Mouse (Mus musculus): Measurements from ENCODE around the gene Ext2. TPM values are rescaled to one million over a fixed set of nuclear protein-coding genes. Genes with fewer than 3 reads are reported as not detected.

Gene Ext2
- total RNA-seq (2021): 78.2 and 90.1 TPM in 2 replicates
- long read RNA-seq, experiment 1, transcript Ext2-201 (14 exons, 2,871 nt): major isoform, 108 of 158 reads
- long read RNA-seq, experiment 1, partial matches to known transcripts: 21 of 158 reads
- long read RNA-seq, experiment 1, other reads (novel, unspliced or antisense): 29 of 158 reads
- long read RNA-seq, experiment 2, transcript Ext2-201 (14 exons, 2,871 nt): major isoform, 54 of 76 reads
- long read RNA-seq, experiment 2, partial matches to known transcripts: 13 of 76 reads
- long read RNA-seq, experiment 2, other reads (novel, unspliced or antisense): 9 of 76 reads

DNA sequence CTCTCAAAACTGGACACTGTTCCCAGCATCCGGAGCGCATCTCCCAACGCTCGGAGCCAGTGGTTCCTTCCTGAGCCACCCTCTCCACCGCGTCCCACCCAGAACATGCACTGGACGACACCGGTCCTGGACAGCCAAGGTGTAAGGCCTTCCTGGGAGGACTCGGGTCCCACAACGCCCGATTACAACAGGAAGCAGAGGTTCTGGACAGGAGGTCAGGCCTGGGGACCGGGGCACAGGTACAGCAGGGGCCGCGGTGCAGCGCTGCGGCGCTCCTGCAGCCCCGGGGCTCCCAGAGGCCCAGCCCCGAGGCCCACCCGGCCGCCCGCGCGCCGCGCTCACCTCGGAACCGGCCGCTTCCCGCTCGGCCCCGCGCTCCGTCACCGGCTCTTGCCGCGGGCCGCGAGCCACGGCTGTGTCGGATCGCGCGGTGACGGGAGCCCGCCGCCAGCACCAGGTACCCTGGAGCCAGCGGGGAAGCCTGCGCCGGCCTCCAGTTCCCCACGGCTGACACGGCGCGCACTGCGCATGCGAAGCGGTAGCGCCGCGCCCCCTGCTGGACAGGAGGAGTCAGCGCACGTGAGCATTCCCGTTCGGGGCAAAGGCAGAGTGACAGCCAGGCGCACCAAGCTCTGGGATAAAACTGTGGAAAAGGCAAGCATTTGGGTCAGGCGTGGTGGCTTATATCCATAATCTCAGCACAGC lies at the start of gene Ext2:
TSS of gene Ext2 (minus strand) at position 524 of the 705 bp plus-strand sequence.
- peak; percentile 95 for DNase-seq

DNA sequence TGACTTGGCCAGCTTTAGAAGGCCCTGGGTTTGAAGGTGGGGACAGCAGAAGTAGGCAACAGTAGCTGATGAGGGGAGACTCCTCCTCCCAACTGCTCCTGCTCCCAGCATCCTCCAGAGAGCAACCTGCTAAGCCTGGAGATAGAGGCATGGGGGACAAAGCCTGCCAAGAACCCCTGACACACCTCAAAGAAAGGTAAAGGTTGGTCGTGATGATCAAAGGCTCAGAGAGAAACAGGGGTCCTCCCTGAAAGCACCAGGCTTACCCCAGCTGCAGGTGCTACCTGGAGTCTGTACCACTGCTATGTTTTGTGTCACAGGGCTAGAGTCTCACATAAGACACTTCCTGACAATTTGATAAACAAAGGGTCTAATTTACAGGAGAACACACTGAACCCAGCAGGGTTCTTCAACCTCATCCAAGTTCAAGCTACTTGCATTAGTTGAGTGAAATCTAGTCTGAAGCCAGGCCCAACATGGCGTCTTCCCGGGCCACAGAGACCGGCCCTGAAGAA lies 49.1 kb upstream of the Ext2 start:
- DNase-seq: no peak

GRCm38 (mm10) chr2:93870842-93871241 lies 48.5 kb upstream of the Ext2 start:
- DNase-seq: peak; percentile 90

GRCm38 (mm10) chr2:93869107-93869600 lies 46.8 kb upstream of the Ext2 start, which contains the start of gene Accsl:
Accsl (minus strand) TSS chr2:93869157.
- DNase-seq: no peak

- no peak for DNase-seq
These were observed 46.2 kb upstream of the Ext2 start for GRCm38 (mm10) chr2:93868566-93868965.

GRCm38 (mm10) chr2:93863229-93863628 lies 40.9 kb upstream of the Ext2 start:
- no peak for DNase-seq

DNA sequence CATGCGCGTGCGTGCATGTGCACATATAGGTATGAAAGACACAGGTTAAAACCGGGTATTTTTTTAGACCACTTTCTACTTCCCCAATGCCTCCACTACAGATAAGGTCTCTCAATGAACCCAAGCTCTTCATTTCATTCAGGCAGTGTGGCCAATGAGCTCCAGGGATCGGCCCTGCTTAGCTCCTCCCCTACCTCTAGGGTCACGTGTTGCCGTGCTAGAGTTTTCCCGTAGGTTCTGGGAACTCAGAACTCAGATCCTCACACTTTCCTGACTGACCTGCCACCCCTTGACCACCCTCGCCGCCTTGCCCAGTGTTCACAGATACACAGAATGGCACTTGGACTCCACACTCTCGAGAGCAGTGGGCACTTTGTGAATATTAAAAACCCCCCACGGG lies 36.5 kb upstream of the Ext2 start:
- no peak for DNase-seq

DNA sequence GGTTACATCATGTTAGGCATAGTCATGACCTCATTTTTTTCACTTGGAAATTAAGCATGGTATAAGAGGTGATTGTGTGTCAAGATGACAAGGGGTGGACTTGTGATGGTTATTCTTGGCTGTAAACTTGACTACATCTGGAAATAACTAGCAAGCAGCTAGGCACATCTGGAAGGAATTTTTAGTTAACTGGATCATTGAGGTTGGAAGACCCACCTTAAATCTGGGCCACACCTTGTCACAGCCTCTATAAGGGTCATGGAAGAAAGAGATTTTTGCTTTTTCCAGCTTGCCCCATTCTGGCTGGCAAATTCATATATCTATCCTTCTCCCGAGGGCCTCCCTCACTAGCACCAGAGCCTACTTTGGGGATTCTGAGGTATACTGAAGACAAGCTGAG lies 28.9 kb upstream of the Ext2 start:
- DNase-seq: no peak

DNA sequence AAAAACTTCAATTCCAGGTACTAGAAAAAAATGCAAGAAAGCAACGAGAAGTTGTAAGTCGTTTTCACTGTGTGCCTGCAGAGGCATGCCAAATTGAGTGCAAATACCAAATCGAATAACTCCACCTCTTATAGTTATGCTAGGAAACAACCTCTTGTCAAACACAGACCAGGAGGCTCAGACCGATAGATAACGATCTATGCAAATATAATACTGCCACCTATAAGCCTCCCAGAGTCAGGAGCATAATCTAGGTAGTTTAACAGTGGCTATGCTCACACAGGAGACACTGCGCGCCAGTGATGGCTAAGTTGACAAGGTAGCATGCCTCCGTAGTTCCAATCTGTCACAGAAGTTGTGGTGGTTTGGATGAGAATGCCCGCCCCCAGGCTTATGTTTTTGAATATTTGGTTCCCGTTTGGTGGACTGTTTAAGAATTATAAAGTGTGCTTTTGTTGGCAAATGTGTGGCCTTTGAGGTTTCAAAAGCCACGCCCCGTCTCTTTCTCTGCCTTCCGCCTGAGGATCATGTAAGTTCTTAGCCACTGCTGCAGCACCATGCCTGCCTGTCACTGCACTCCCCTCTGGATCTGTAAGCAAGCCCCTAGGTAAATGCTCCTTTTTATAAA lies 28.1 kb upstream of the Ext2 start:
- no peak for DNase-seq

DNA sequence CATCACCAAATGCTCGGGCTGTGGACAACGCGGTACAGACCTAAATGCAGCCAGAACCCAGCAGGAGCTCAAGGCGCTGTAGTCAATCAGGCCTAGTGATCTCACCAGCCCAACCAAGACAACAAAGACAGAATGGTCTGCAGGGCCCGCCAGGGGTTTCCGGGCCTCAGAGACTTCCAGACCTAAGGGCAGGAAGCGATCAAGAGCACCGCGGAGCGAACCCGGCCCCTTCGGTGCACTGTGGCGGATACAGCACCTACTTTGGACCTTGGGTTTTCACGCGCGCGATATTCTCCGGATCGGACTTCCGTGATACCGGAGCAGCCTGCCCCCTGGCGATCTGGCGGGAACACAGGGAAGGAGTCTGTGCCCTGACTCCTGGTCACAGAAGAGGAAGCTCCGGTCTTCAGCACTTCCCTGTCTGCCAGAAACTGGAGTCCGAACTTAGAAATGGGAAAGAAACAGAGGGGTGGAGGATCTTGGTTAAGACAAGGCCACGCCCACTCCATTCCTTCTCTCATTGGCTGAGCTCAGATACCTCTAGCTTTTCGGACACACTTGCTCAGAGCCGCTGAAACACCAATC lies 27.2 kb upstream of the Ext2 start, which contains the start of gene Accs:
TSS of gene Accs (minus strand) at position 439 of the 585 bp plus-strand sequence.
- DNase-seq: peak; percentile 88

GRCm38 (mm10) chr2:93841349-93841748 lies 19.0 kb upstream of the Ext2 start:
- no peak for DNase-seq

- no peak for DNase-seq
These were observed 17.7 kb upstream of the Ext2 start for GRCm38 (mm10) chr2:93840109-93840508.

GRCm38 (mm10) chr2:93838931-93839330 lies 16.6 kb upstream of the Ext2 start:
- DNase-seq: no peak

- no peak for DNase-seq
These were observed 13.9 kb upstream of the Ext2 start for GRCm38 (mm10) chr2:93836232-93836785.

GRCm38 (mm10) chr2:93835596-93835995 lies 13.2 kb upstream of the Ext2 start:
- no peak for DNase-seq

DNA sequence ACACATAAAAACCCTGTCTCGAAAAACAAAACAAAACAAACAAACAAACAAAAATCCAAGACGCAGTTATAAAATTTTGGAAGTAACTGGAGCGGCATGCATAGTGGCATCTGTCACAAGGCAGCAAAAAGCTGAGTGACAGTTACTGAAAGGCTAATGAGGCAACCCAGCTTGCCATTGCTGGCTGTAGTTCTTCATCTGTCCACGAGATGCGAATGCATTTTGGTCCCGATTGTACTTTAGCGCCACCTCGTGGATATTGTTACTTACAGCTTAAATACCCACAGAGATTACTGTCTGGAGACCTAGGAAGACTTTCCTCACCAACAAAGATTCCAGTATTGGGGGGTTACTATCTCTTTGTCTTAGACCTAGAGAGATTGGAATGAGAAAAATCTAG lies 1.2 kb upstream of the Ext2 start:
- peak; percentile 85 for DNase-seq

GRCm38 (mm10) chr2:93817791-93818190 lies 4.6 kb downstream of the Ext2 start:
- no peak for DNase-seq

DNA sequence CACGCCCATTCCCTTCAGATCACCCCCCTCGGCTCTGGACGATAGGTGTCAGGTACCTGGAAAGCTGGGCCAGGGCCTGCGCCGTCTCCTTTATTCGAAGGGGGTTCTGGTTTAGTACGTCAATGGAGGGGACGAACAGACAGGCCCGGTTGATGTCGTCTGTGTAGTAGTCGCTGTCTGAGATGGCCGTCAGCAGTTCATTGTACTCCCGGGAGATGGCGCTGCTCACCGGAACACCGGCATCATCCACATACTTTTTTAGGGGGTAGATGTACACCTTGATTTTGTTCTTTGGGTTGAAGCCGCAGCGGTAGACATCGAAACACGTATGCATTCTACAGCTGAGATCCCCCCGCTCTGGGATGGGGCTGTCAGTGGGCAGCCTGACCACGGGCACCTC lies 9.0 kb downstream of the Ext2 start:
- no peak for DNase-seq

- DNase-seq: peak; percentile 80
These were observed 10.6 kb downstream of the Ext2 start for GRCm38 (mm10) chr2:93811812-93812211.

DNA sequence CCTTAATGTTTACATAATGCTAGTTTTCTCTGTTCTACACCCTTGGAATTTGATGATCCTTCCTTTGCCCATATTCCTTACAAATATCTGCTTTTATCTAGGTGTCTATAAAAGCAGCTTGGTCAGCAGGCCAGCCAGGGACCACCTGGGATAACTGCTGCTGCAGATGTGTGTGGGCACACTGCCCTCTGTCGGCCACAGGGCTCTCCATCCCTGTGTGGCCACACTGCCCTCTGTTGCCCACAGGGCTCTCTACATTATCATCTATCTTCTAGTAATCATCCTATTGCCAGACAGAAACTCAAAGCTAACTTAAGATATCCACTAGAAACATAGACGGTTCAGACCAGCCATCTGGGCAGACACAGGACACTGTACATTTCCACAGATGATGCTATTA lies 12.4 kb downstream of the Ext2 start:
- peak; percentile 67 for DNase-seq

- DNase-seq: no peak
These were observed 14.3 kb downstream of the Ext2 start for GRCm38 (mm10) chr2:93808071-93808470.

GRCm38 (mm10) chr2:93807440-93807839 lies 14.9 kb downstream of the Ext2 start:
- no peak for DNase-seq

All from adrenal gland, postnatal 14 days (tissue).